Mouse (Mus musculus): Measurements from ENCODE around the gene D16Ertd472e.

Gene D16Ertd472e

GRCm38 (mm10) chr16:78490779-78491178, 85.7 kb downstream of the D16Ertd472e start:
- no peak for DNase-seq (ENCODE audit: low spot score in 2 of 2)

All from left cerebral cortex, adult 9 months (tissue).